Mouse (Mus musculus): ENCODE results near the gene Prkra. TPM values are rescaled to one million over a fixed set of nuclear protein-coding genes. Genes with fewer than 3 reads are reported as not detected.

Gene Prkra
- total and polyA plus RNA-seq, 3 experiments, result 9.6 to 12.4 (median 12.1) TPM

DNA sequence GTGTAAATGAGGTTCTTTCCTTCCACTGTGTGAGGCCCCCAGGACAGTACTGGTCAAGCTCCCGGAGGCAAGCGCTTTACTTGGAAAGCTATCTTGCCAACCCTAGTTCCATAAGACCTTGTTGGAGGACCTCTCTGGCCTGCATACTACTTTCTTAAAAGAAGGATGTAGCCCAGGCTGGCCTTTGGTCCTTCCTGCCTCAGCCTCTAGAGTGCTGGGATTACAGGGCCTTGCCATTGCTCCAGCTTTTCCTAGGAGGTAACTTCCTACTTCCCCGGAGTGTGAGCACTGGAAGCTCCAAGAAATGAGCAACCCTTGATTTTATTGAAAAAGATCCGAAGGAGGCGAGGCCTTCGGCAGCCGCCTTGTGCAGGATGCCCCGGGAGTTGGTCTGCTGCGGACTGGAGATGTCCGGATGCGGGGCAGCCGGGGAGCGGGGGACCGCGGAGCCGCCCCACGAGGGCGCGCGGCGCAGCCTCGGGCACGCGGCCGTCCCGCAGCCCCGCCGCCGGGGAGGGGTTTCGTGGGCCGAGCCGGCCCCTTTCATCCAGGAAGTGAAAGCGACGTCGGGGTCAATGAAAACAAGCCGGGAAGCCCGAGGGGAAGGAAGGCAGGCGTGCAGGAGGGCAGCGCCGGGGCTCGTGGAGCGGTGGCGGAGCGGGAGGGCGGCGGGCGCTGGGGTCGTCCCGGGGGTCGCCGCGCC is 27.1 kb upstream of the Prkra start, which contains the start of gene Plekha3:
Gene Plekha3 (plus strand): TSS at position 557 of the 703 bp plus-strand sequence.
- Histone ChIP-seq H3K79me2 (replicated peaks; ENCODE audit: control insufficient read depth, insufficient read depth, low read length) (peaks cover 5% of the 10 kb centered on the region), H3K4me1 (ENCODE audit: control insufficient read depth, insufficient read depth, low read length) (peaks cover 7% of the 10 kb centered on the region), H3K9ac (ENCODE audit: low read depth, low read length) (peak within 1 kb of the TSS; percentile 79), H3K36me3 (ENCODE audit: control insufficient read depth, insufficient read depth, low read length) (peaks cover 5% of the 10 kb centered on the region; the same call in 1 of the 2 replicates), H3K27ac (peak within 1 kb of the TSS; percentile 76), H3K4me3 (peak within 1 kb of the TSS; percentile 81), H3K27me3 (ENCODE audit: control insufficient read depth, insufficient read depth, low read length) (no peaks in the 10 kb centered on the region)
- DNase-seq, result peak; percentile 91
- WGBS, result 5% methylated on average over 41 of the region's 52 CpGs
- TF ChIP-seq EP300 (IDR thresholded peaks at IDR 0.05; ENCODE audit: insufficient read depth, low read depth, low read length) (no peak), POLR2A (IDR thresholded peaks at IDR 0.05; ENCODE audit: insufficient read depth, low read depth, low read length) (peak; percentile 62)
- intact Hi-C loops (cut with DNase I), result loop anchor here (2.0 to 10.0 kb wide), 2 partner anchors 16 to 190 kb away; no protein-coding TSS in a partner anchor

DNA sequence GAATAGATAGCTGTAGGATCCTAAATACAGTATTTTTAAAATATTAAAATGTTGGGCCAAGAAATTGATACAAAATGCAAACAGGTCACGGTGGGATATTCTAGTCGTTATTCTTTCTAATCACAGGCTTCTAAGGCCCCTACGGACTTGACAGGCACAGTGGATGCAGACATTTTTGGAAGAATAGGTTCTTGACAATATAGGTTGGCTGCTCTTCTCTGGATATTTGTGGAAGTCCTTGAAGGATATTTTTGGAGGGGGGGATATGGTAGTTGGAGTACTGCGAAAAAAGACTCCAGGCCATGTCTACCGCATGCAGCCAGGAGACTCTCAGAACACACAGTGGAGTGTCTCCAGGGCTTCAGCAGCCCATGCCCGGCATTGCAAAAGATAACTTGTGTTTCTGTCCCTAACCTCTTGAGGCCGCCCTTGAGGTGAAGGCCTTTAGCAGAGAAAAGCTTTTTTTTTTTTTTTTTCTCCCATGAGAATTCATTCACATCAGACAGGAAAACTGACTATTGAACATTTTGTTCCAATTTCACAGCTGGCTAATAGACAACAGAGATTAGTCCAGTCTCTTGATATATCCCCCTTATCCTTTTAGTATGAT is 25.8 kb upstream of the Prkra start:
- peak; percentile 54 to 67 for DNase-seq
- Histone ChIP-seq H3K79me2 (replicated peaks; ENCODE audit: control insufficient read depth, insufficient read depth, low read length) (peaks cover 3% of the 10 kb centered on the region), H3K9ac (ENCODE audit: low read depth, low read length) (no peak overlapping the region), H3K4me1 (ENCODE audit: control insufficient read depth, insufficient read depth, low read length) (peaks cover 7% of the 10 kb centered on the region), H3K36me3 (ENCODE audit: control insufficient read depth, insufficient read depth, low read length) (peaks cover 5% of the 10 kb centered on the region; the same call in 1 of the 2 replicates), H3K4me3 (peak overlapping the region; percentile 50), H3K27ac (peak overlapping the region; percentile 75), H3K27me3 (ENCODE audit: control insufficient read depth, insufficient read depth, low read length) (no peaks in the 10 kb centered on the region)
- no peak for TF ChIP-seq EP300 (IDR thresholded peaks at IDR 0.05; ENCODE audit: insufficient read depth, low read depth, low read length)
- peak; percentile 73 for TF ChIP-seq CTCF (IDR thresholded peaks at IDR 0.05)
- no peak for TF ChIP-seq POLR2A (IDR thresholded peaks at IDR 0.05; ENCODE audit: insufficient read depth, low read depth, low read length)
- 24% methylated on average over 7 of the region's 7 CpGs for WGBS
- intact Hi-C loops (cut with DNase I), result loop anchor here (1.0 to 10.0 kb wide), 3 partner anchors 17 to 191 kb away; partner anchors contain the start of genes Pjvk and Prkra

DNA sequence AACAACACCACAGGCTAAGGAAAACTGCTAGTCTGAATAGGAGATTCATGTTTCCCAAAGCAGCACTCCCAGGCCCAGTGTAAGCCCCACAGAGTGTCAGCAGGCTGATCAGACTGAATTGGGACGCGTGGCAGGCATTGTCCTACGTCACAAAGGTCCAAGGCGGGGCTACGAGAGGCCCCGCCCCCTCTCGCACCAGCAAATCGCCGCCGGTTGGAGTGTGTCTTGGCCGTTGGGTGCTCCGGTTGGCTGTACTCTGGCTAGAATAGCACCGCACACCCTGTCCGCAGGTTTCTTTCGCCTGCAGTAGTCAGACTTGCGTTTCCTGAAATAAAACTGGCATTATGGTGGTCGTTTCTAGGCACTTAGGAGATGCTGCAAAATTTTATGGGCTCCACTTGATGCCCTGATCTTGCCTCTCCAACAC is 25.2 kb upstream of the Prkra start, which contains the start of gene Fkbp7:
Gene Fkbp7 (minus strand): TSS at position 151 of the 427 bp plus-strand sequence.
- Histone ChIP-seq H3K27me3 (ENCODE audit: control insufficient read depth, insufficient read depth, low read length) (no peaks in the 10 kb centered on the region), H3K79me2 (replicated peaks; ENCODE audit: control insufficient read depth, insufficient read depth, low read length) (no peaks in the 10 kb centered on the region), H3K27ac (peak within 1 kb of the TSS; percentile 75), H3K9ac (ENCODE audit: low read depth, low read length) (peak within 1 kb of the TSS; percentile 81), H3K4me3 (peak within 1 kb of the TSS; percentile 50), H3K36me3 (ENCODE audit: control insufficient read depth, insufficient read depth, low read length) (peaks cover 5% of the 10 kb centered on the region; the same call in 1 of the 2 replicates), H3K4me1 (ENCODE audit: control insufficient read depth, insufficient read depth, low read length) (peaks cover 5% of the 10 kb centered on the region)
- WGBS, result under 1% methylated on average over 17 of the region's 17 CpGs
- TF ChIP-seq CTCF (IDR thresholded peaks at IDR 0.05), result no peak
- TF ChIP-seq POLR2A (IDR thresholded peaks at IDR 0.05; ENCODE audit: insufficient read depth, low read depth, low read length), result peak; percentile 93
- TF ChIP-seq EP300 (IDR thresholded peaks at IDR 0.05; ENCODE audit: insufficient read depth, low read depth, low read length), result no peak
- intact Hi-C loops (cut with DNase I), result loop anchor here (1.0 to 10.0 kb wide), 2 partner anchors 25 to 192 kb away; partner anchors contain the start of genes Pjvk and Prkra
- peak; percentile 90 to 91 for DNase-seq

DNA sequence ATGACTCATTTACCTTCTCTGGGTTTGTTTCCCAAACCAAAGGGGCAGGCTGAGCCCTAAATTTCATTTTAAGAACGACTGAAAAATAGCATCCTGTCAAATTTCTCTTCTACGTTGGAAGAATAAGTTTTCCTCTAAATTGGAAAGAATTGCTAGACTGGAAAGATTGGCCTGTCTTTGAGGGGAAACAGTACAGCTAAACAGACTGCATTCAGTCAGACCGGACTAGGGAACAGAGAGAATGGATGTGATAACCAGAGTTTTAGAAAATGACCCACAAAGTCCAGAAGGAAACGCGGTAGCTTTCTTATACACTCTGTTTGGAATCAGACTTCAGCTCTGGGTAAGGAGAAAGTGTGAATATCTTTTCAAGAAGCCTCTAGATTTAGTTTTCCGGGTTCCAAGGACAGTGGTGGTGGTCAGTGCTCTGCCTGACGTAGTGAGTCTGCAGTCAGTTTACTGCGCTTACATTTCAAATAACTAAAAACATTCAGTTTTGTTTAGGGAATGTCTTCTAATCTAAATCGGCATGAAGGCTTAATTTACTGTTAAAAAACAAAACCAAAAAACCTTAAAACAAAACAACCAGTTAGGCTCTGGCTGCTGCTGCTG is 24.4 kb upstream of the Prkra start:
- H3K4me1 ChIP-seq (ENCODE audit: control insufficient read depth, insufficient read depth, low read length), result peaks cover 5% of the 10 kb centered on the region
- H3K27me3 ChIP-seq (ENCODE audit: control insufficient read depth, insufficient read depth, low read length), result no peaks in the 10 kb centered on the region
- WGBS, result 13% methylated on average over 9 of the region's 9 CpGs
- peak overlapping the region; percentile 50 for H3K4me3 ChIP-seq
- H3K79me2 ChIP-seq (replicated peaks; ENCODE audit: control insufficient read depth, insufficient read depth, low read length), result no peaks in the 10 kb centered on the region
- no peak for TF ChIP-seq EP300 (IDR thresholded peaks at IDR 0.05; ENCODE audit: insufficient read depth, low read depth, low read length)
- no peak for TF ChIP-seq POLR2A (IDR thresholded peaks at IDR 0.05; ENCODE audit: insufficient read depth, low read depth, low read length)
- no peak for TF ChIP-seq CTCF (IDR thresholded peaks at IDR 0.05)
- peak overlapping the region; percentile 75 for H3K27ac ChIP-seq
- intact Hi-C loops (cut with DNase I), result loop anchor here (10.0 kb wide), 1 partner anchor 193 kb away; no protein-coding TSS in a partner anchor
- H3K9ac ChIP-seq (ENCODE audit: low read depth, low read length), result peak overlapping the region; percentile 81
- no peak for DNase-seq
- H3K36me3 ChIP-seq (ENCODE audit: control insufficient read depth, insufficient read depth, low read length), result peaks cover 5% of the 10 kb centered on the region; the same call in 1 of the 2 replicates

DNA sequence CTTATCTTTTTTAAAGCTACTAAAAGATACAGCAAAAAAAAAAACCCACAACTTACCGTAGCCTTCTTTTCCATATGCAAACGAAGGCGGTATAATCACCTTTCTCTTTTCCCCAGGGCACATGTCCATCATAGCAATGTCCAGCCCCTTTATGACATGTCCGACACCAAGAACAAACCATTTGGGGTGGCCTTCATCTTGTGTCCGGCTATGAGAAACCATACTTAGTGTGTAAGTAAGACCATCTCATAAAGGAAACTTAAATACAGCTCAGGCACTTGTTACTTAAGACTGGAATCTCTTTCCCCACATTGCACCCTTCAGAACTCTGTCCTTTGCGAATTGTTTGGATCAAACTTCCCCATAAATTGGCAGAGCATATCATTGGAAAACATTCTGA is 23.8 kb upstream of the Prkra start:
- peaks cover 5% of the 10 kb centered on the region for H3K4me1 ChIP-seq (ENCODE audit: control insufficient read depth, insufficient read depth, low read length)
- no peak for DNase-seq
- H3K36me3 ChIP-seq (ENCODE audit: control insufficient read depth, insufficient read depth, low read length), result peaks cover 4% of the 10 kb centered on the region; the same call in 1 of the 2 replicates
- no peaks in the 10 kb centered on the region for H3K27me3 ChIP-seq (ENCODE audit: control insufficient read depth, insufficient read depth, low read length)
- H3K27ac ChIP-seq, result peak overlapping the region; percentile 75; the same call in 1 of the 2 replicates
- H3K4me3 ChIP-seq, result no peak overlapping the region
- no peaks in the 10 kb centered on the region for H3K79me2 ChIP-seq (replicated peaks; ENCODE audit: control insufficient read depth, insufficient read depth, low read length)
- TF ChIP-seq POLR2A (IDR thresholded peaks at IDR 0.05; ENCODE audit: insufficient read depth, low read depth, low read length) (no peak), EP300 (IDR thresholded peaks at IDR 0.05; ENCODE audit: insufficient read depth, low read depth, low read length) (no peak), CTCF (IDR thresholded peaks at IDR 0.05) (no peak)
- no peak overlapping the region for H3K9ac ChIP-seq (ENCODE audit: low read depth, low read length)
- intact Hi-C loops (cut with DNase I), result loop anchor here (10.0 kb wide), 1 partner anchor 193 kb away; no protein-coding TSS in a partner anchor
- 76% methylated on average over 6 of the region's 6 CpGs for WGBS

All from heart, adult 2 months (tissue).